Mouse (Mus musculus) adrenal gland, adult 18-20 months (tissue): ENCODE data around the gene Uspl1. TPM values are rescaled to one million over a fixed set of nuclear protein-coding genes. Genes with fewer than 3 reads are reported as not detected.
A peak's percentile ranks its signal among the peaks of the same experiment; 100 is the strongest.
"Not testable (repeated sequence)": the region's sequence is repeated elsewhere in the genome, so short reads cannot be mapped to it uniquely, and the experiment has no call there.

Source experiments
- DNase-seq, 2 experiments: peaks; one replicate each; pipeline ENCODE4 v3.0.0; 2021 to 2022; ENCODE audit warnings: low spot score in 2 of 2
- long read RNA-seq, 2 experiments: library from polyadenylated mRNA; stranded (forward); transcript quantifications; one replicate each; pipeline ENCODE4 v2.0.0; 2021
- total RNA-seq, 2 experiments: library from RNA; stranded (reverse); gene quantifications; 1 replicate in 1 of 2; 2 replicates in 1 of 2; pipeline ENCODE4 v1.2.3; 2021

Gene Uspl1
- total RNA-seq: 10 to 100 TPM; 42.6 to 44.0 TPM
- long read RNA-seq, experiment 1, transcript Uspl1-205 (8 exons, 3,792 nt): major isoform, 9 of 19 reads
- long read RNA-seq, experiment 1, partial matches to known transcripts: 7 of 19 reads
- long read RNA-seq, experiment 1, other reads (novel, unspliced or antisense): 1 of 19 reads
- long read RNA-seq, experiment 2, transcript Uspl1-203 (9 exons, 2,931 nt): major isoform, 6 of 23 reads
- long read RNA-seq, experiment 2, partial matches to known transcripts: 3 of 23 reads
- long read RNA-seq, experiment 2, other reads (novel, unspliced or antisense): 11 of 23 reads

GRCm38 (mm10) chr5:149184104-149184843, at the start of gene Uspl1, which contains the start of gene Hmgb1:
TSS of gene Uspl1 (plus strand) at chr5:149184350.
TSS of gene Hmgb1 (minus strand) at chr5:149184489.
- DNase-seq: peak; percentile 99 to 100

GRCm38 (mm10) chr5:149134751-149135454, 49.2 kb upstream of the Uspl1 start:
- no peak for DNase-seq

GRCm38 (mm10) chr5:149135455-149136354, 48.4 kb upstream of the Uspl1 start:
- DNase-seq: no peak

GRCm38 (mm10) chr5:149136933-149137365, 47.2 kb upstream of the Uspl1 start:
- no peak for DNase-seq

GRCm38 (mm10) chr5:149137447-149137846, 46.7 kb upstream of the Uspl1 start:
- no peak for DNase-seq

GRCm38 (mm10) chr5:149138087-149138486, 46.1 kb upstream of the Uspl1 start:
- DNase-seq: not testable (repeated sequence)

GRCm38 (mm10) chr5:149140336-149140735, 43.8 kb upstream of the Uspl1 start:
- no peak for DNase-seq

GRCm38 (mm10) chr5:149141155-149141554, 43.0 kb upstream of the Uspl1 start:
- DNase-seq: not testable (repeated sequence)

GRCm38 (mm10) chr5:149143766-149144375, 40.3 kb upstream of the Uspl1 start:
- DNase-seq: no peak

- no peak for DNase-seq
These were observed 37.5 kb upstream of the Uspl1 start for GRCm38 (mm10) chr5:149146691-149147090.

- no peak for DNase-seq
These were observed 36.7 kb upstream of the Uspl1 start for GRCm38 (mm10) chr5:149147386-149148000.

- no peak for DNase-seq
These were observed 33.3 kb upstream of the Uspl1 start for GRCm38 (mm10) chr5:149150882-149151281.

- DNase-seq: no peak
These were observed 31.9 kb upstream of the Uspl1 start for GRCm38 (mm10) chr5:149152063-149152773.

- no peak for DNase-seq
These were observed 31.4 kb upstream of the Uspl1 start for GRCm38 (mm10) chr5:149152774-149153155.

GRCm38 (mm10) chr5:149156886-149157563, 27.1 kb upstream of the Uspl1 start:
- no peak for DNase-seq

GRCm38 (mm10) chr5:149159021-149159420, 25.1 kb upstream of the Uspl1 start:
- DNase-seq: no peak

GRCm38 (mm10) chr5:149160469-149160868, 23.7 kb upstream of the Uspl1 start:
- DNase-seq: no peak

- no peak for DNase-seq
These were observed 21.3 kb upstream of the Uspl1 start for GRCm38 (mm10) chr5:149162890-149163289.

- no peak for DNase-seq
These were observed 19.3 kb upstream of the Uspl1 start for GRCm38 (mm10) chr5:149164881-149165280.
